Mouse (Mus musculus) olfactory bulb, adult 2 months (tissue): ENCODE data around the gene Gpr176. TPM values are rescaled to one million over a fixed set of nuclear protein-coding genes. Genes with fewer than 3 reads are reported as not detected.

Experiments used
- H3K27ac ChIP-seq: fragments of 200-500 bp; 2 replicates; pipeline ENCODE4 v1.5.1; 2012; ENCODE audit warnings: low read depth, low read length; ENCODE audit not compliant: insufficient read depth
- H3K4me1 ChIP-seq: fragments of 200-500 bp; 2 replicates; pipeline ENCODE4 v1.6.1; 2012; ENCODE audit warnings: low read length; ENCODE audit not compliant: control insufficient read depth, insufficient read depth
- H3K4me3 ChIP-seq: fragments of 200-500 bp; 2 replicates; pipeline ENCODE4 v1.5.1; 2012; ENCODE audit warnings: mild to moderate bottlenecking, low read depth, low read length, moderate library complexity; ENCODE audit not compliant: insufficient read depth
- CTCF ChIP-seq: fragments of 200-500 bp; IDR thresholded peaks from 2 replicates; pipeline ENCODE4 v1.5.1; 2012; ENCODE audit warnings: low read depth, mild to moderate bottlenecking, low read length, moderate library complexity; ENCODE audit not compliant: insufficient read depth
- POLR2A ChIP-seq: fragments of 200-500 bp; IDR thresholded peaks from 2 replicates; pipeline ENCODE4 v1.6.1; 2012; ENCODE audit warnings: mild to moderate bottlenecking, low read depth, low read length, moderate library complexity; ENCODE audit not compliant: insufficient read depth
- WGBS: fragments of 180-500 bp; shearing (Covaris S2); methylation state at CpG from one replicate; pipeline ENCODE4 v1.1.7; 2018; 5-methylcytosine and 5-hydroxymethylcytosine counted together
- polyA plus RNA-seq: library from polyadenylated mRNA; stranded (reverse); fragments of >200 nt; gene quantifications from 2 replicates; pipeline ENCODE4 v1.2.4, GENCODE M21; 2012; ENCODE audit warnings: low replicate concordance; ENCODE audit not compliant: missing spikeins, insufficient read depth, insufficient read length

Gene Gpr176
- polyA plus RNA-seq, result not detected in 2 replicates

DNA sequence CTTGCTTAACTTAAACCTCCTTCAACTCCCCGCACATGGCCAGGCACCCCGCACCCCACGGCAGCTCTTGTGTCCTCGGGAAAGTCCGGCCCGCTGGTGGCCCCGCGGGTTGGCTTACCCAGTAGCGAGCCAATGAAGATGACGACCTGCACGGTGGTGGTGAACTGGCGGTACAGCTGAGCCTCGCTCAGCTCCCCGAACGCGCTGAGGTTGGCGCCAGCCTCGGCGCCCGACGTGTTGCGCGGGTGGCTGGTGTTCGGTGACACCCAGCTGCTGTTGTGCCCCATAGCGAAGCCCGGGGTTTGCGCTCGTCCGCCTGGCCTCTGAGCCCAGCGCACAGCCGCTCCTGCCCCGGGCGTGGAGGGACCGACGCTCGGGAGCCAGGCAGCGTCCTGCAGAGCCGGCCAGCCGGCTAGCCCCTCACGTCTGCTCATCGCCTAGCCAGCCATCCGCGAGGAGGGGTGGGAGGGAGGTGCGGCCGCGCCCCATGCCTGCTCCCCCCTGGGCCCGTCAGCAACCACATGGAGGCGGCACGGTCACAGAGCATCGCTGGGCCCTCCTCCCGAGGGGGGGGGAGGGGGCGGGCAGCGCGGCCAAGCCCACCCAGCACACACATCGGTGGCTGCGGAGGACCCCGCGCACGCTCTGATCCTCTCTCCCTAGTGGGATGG is at the start of gene Gpr176:
Gene Gpr176 (minus strand): TSS at position 519 of the 671 bp plus-strand sequence.
- peak within 1 kb of the TSS; percentile 58 for H3K4me3 ChIP-seq
- TF ChIP-seq POLR2A, result peak; percentile 21; the same call in 1 of the 2 replicates
- no peak for TF ChIP-seq CTCF
- under 1% methylated on average over 58 of the region's 59 CpGs for WGBS
- peak within 1 kb of the TSS; percentile 79 for H3K27ac ChIP-seq
- H3K4me1 ChIP-seq, result peaks cover 15% of the 10 kb centered on the region

DNA sequence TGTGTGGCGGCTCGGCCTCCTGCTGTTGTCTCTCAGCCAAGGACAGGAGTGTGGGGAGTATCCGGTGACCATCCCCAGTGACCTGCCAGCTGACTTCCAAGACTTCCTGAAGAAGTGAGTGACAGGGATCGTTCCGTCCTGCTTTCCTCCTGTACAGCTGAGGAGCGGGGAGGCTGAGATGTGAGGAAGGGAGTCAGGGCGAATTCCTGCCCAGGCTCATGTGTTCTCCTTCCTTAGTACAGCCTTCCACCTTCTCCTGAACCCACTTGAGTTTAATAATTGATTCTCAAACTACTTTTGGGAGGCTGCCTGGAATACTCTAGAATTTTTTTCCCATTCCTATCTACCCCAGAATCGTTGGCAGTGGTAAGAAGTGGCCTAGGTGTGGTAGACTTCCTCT is 49.2 kb upstream of the Gpr176 start:
- no peaks in the 10 kb centered on the region for H3K4me1 ChIP-seq
- 93% methylated on average over 8 of the region's 8 CpGs for WGBS
- TF ChIP-seq POLR2A, result no peak
- TF ChIP-seq CTCF, result no peak
- H3K4me3 ChIP-seq, result no peak overlapping the region
- no peak overlapping the region for H3K27ac ChIP-seq

DNA sequence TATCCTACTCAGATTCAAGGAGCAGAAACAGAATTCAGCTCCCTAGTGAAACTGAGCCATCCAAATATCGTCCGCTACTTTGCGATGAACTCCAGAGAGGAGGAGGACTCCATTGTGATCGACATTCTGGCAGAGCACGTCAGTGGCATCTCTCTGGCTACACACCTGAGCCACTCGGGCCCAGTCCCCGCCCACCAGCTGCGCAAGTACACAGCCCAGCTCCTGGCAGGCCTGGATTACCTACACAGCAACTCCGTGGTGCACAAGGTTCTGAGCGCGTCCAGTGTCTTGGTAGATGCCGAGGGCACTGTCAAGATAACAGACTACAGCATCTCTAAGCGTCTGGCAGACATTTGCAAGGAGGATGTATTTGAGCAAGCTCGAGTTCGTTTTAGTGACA is 48.7 kb upstream of the Gpr176 start:
- H3K27ac ChIP-seq, result no peak overlapping the region
- no peak overlapping the region for H3K4me3 ChIP-seq
- TF ChIP-seq POLR2A (no peak), CTCF (no peak)
- 92% methylated on average over 15 of the region's 15 CpGs for WGBS
- H3K4me1 ChIP-seq, result no peaks in the 10 kb centered on the region

DNA sequence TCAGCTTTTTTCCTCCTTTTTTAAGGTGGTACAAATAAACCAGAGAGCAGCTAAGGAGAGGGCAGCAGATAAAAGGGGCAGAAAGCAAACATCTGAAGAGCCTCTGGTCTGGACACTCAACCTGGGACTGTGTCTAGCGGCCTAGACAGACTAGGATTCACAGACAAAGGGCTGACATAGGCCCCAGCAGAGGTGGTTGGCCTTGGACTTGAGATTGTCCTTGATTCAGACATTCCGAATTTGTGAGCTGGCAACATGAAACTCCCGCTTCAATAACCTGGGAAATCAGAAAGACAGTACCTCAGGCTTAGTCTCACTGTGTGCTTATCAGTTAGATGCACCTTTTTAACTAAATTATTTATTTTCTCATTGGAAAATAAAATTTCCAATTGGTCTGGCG is 44.9 kb upstream of the Gpr176 start:
- H3K27ac ChIP-seq, result no peak overlapping the region
- WGBS, result 99% methylated on average over 4 of the region's 4 CpGs
- TF ChIP-seq CTCF (no peak), POLR2A (no peak)
- H3K4me1 ChIP-seq, result no peaks in the 10 kb centered on the region
- H3K4me3 ChIP-seq, result no peak overlapping the region

DNA sequence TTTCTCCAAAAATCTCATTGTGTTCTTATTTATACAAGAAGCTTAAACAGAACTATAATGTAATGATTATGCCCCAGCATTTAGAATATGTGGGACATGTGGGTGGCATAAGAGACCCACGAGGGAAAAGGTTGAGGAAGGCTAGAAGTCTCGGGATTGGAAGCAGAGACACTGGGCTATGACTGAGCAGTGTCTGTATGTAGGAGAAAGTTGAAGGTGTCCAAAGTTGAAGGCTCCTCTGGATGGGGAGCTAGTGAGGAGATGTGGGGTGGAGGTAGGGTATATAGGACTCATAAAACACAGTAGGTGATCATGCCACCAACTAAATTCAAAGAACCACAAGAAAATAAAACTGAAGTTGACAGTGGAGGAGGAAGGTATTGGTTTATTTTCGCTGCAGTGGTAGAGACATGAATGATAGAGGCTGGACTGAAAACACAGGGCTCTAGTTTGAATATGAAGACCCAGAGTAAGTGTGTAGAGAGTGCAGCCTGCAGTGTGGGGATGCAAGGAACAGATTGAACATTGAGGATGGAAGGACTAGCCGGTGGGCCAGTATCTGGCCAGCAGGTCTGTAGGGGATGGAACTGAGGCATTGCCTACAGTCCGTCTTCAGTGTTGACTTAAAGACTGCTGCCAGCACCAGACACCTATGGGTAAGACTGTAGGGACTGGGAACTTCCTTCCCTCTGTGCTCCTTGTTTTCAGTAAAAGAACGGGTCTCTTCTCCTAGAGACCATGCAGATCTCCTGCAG is 42.6 kb upstream of the Gpr176 start:
- no peak for TF ChIP-seq POLR2A
- no peak for TF ChIP-seq CTCF
- WGBS, result 94% methylated on average over 6 of the region's 6 CpGs
- Histone ChIP-seq H3K4me3 (no peak overlapping the region), H3K27ac (no peak overlapping the region), H3K4me1 (no peaks in the 10 kb centered on the region)

DNA sequence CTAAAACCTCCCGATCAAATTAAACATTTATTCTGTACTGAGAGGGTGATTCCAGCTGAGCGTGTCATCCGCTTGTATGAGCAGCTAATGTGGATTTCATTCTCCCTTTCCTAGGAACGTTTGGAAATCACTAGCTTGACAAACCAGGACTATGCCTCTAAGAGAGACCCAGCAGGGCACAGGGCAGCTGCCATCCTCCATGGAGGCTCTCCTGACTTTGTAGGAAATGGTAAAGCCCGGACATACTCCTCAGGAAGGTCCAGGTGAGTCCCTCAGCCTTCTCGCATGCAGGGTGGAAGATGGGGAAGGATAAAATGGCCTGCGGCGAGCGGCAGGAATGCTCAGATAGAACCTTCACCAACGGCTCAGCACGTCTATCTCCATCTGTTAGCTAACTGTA is 39.6 kb upstream of the Gpr176 start:
- no peak overlapping the region for H3K27ac ChIP-seq
- no peak for TF ChIP-seq CTCF
- no peak for TF ChIP-seq POLR2A
- no peak overlapping the region for H3K4me3 ChIP-seq
- no peaks in the 10 kb centered on the region for H3K4me1 ChIP-seq
- 95% methylated on average over 11 of the region's 11 CpGs for WGBS

DNA sequence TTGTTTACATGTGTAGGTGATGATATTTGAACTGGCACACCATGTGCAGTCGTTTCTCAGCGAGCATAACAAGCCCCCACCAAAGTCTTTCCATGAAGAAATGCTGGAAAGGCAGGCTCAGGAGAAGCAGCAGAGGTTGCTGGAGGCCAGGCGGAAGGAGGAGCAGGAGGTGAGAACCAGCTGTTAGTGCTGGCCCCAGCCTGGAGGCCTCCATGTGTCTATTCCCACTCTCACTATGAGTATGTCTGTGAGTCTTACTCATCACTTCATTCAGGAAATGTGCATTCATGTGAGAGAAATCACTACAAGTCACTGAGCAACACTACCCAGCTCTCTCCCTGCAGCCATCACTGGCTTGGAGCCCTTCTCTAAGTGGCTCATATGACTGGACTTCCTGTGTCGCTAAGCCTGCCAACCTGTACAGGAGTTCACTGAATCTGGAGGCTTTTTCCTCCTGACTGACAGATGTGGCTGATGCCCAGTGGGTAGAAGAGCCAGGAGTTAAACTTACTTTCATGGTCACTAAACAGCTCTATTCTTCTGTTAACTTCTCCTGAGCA is 35.2 kb upstream of the Gpr176 start:
- TF ChIP-seq CTCF (no peak), POLR2A (no peak)
- no peak overlapping the region for H3K4me3 ChIP-seq
- no peaks in the 10 kb centered on the region for H3K4me1 ChIP-seq
- WGBS, result 88% methylated on average over 4 of the region's 4 CpGs
- no peak overlapping the region for H3K27ac ChIP-seq

DNA sequence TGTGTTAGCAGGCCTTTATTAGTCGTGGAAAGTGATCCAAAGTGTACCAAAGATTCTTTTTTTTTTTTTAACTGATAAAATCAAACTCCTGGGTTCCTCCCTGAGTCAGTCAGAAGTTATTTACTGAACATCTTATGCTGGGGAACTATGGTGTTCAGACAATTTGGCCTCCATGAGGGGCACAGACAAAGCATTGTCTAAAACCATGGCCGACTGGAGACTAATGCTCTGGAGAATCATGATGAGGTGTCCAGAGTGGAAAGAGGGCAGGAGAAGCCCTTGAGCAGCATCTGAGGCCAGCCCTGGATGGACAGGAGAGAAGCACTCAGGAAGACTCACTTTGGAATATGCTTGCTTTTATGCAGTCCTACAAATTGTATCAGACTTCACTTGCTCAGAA is 33.6 kb upstream of the Gpr176 start:
- no peak overlapping the region for H3K4me3 ChIP-seq
- TF ChIP-seq POLR2A, result no peak
- TF ChIP-seq CTCF, result no peak
- peaks cover 3% of the 10 kb centered on the region for H3K4me1 ChIP-seq
- 74% methylated on average over 2 of the region's 2 CpGs for WGBS
- H3K27ac ChIP-seq, result no peak overlapping the region

DNA sequence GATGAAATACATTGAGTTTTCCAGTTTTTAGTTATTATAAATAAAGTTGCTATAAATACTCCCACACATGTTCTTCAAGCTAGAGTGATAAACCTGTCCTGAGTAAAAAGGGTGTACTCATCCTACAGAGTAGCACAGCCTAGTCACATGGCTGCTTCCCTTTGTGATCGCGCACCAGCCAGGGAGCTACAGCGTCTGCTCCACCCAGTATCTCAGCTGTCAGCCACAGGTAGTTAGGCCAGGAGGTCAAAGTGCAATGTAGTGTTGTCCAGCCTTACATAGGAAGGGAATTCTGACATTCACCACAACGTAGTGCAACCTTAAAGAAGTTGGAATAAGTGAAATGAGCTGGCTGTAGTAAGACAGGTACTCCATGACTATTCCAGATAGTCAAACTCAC is 32.3 kb upstream of the Gpr176 start:
- Histone ChIP-seq H3K4me1 (peaks cover 9% of the 10 kb centered on the region), H3K27ac (no peak overlapping the region), H3K4me3 (no peak overlapping the region)
- 94% methylated on average over 4 of the region's 4 CpGs for WGBS
- TF ChIP-seq POLR2A, result no peak
- no peak for TF ChIP-seq CTCF

DNA sequence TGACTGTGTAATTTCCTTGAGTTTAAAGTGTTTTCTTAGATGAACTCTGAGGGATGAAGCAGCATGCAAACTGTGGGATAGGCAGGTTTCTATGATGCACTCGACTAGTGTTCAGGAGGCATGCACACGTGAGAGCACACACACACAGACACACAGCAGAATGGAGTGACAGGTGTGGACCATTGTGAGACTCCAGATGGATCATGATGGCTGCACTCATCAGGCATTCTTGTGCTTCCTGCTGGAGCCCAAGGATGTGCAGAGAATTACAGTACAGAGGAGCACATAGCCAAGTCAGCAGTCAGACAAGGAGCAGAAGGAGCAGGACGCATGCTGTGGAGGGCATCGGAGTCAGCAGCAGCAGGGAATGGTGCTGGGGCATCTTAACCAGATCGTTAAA is 31.1 kb upstream of the Gpr176 start:
- Histone ChIP-seq H3K4me3 (no peak overlapping the region), H3K4me1 (peaks cover 9% of the 10 kb centered on the region), H3K27ac (no peak overlapping the region)
- TF ChIP-seq POLR2A, result no peak
- no peak for TF ChIP-seq CTCF
- WGBS, result 71% methylated on average over 5 of the region's 5 CpGs
